Mouse (Mus musculus): ENCODE measurements around the gene Kmt2b.

Kmt2b gene

GRCm38 (mm10) chr7:30534633-30535577, 53.6 kb downstream of the Kmt2b start, which contains the start of gene Arhgap33:
Arhgap33 (minus strand) TSS chr7:30535060.
- peak; percentile 97 for DNase-seq (ENCODE audit: low read depth)

- no peak for DNase-seq (ENCODE audit: low read depth)
These were observed 54.4 kb downstream of the Kmt2b start for GRCm38 (mm10) chr7:30533941-30534632.

- DNase-seq (ENCODE audit: low read depth): no peak
These were observed 55.6 kb downstream of the Kmt2b start for GRCm38 (mm10) chr7:30532931-30533330.

- no peak for DNase-seq (ENCODE audit: low read depth)
These were observed 57.2 kb downstream of the Kmt2b start for GRCm38 (mm10) chr7:30531291-30531815.

- no peak for DNase-seq (ENCODE audit: low read depth)
These were observed 61.5 kb downstream of the Kmt2b start for GRCm38 (mm10) chr7:30526981-30527380.

GRCm38 (mm10) chr7:30526399-30526798, 62.1 kb downstream of the Kmt2b start:
- DNase-seq (ENCODE audit: low read depth): no peak

- DNase-seq (ENCODE audit: low read depth): no peak
These were observed 62.6 kb downstream of the Kmt2b start for GRCm38 (mm10) chr7:30525954-30526353.

GRCm38 (mm10) chr7:30524487-30524886, 64.0 kb downstream of the Kmt2b start:
- DNase-seq (ENCODE audit: low read depth): no peak

GRCm38 (mm10) chr7:30522871-30523270, 65.7 kb downstream of the Kmt2b start:
- DNase-seq (ENCODE audit: low read depth): no peak

- DNase-seq (ENCODE audit: low read depth): no peak
These were observed 67.7 kb downstream of the Kmt2b start for GRCm38 (mm10) chr7:30520856-30521255.

- no peak for DNase-seq (ENCODE audit: low read depth)
These were observed 68.1 kb downstream of the Kmt2b start for GRCm38 (mm10) chr7:30520396-30520795.
